Mouse (Mus musculus) MEL (cell line): ENCODE data around the gene Grik1. TPM values are rescaled to one million over a fixed set of nuclear protein-coding genes. Genes with fewer than 3 reads are reported as not detected.

Experiments
- DNase-seq: peaks from one replicate; pipeline ENCODE4 v3.0.0; 2011; ENCODE audit warnings: low read depth, low spot score
- H3K27ac ChIP-seq: 2 replicates; pipeline ENCODE4 v1.5.1; 2012; ENCODE audit warnings: low read depth, mild to moderate bottlenecking, control low read depth, low read length, moderate library complexity; ENCODE audit not compliant: control insufficient read depth
- H3K27me3 ChIP-seq, 2 experiments: fragments of 150-350 bp in 1 of 2; sonication (generic) in 1 of 2; 2 replicates each; pipeline ENCODE4 v1.6.1; 2012; ENCODE audit warnings: low read length in 2 of 2, mild to moderate bottlenecking in 2 of 2, improper control_type of control experiment in 1 of 2, moderate library complexity in 1 of 2; ENCODE audit not compliant: insufficient read depth in 2 of 2, control insufficient read depth in 1 of 2
- H3K36me3 ChIP-seq, 2 experiments: 2 replicates each; pipeline ENCODE4 v1.6.1; 2012 to 2014; ENCODE audit warnings: low read length in 2 of 2, improper control_type of control experiment in 1 of 2, inconsistent platforms in 1 of 2, mild to moderate bottlenecking in 1 of 2; ENCODE audit not compliant: insufficient read depth in 2 of 2, control insufficient read depth in 1 of 2
- H3K4me1 ChIP-seq, 2 experiments: fragments of 150-350 bp in 1 of 2; sonication (generic) in 1 of 2; 2 replicates each; pipeline ENCODE4 v1.6.1; 2012; ENCODE audit warnings: low read length in 2 of 2, improper control_type of control experiment in 1 of 2, mild to moderate bottlenecking in 1 of 2; ENCODE audit not compliant: insufficient read depth in 2 of 2, control insufficient read depth in 1 of 2
- H3K4me3 ChIP-seq, 2 experiments: fragments of 150-350 bp in 1 of 2; sonication (generic) in 1 of 2; 2 replicates each; pipeline ENCODE4 v1.5.1; 2012; ENCODE audit warnings: low read depth in 2 of 2, low read length in 2 of 2, mild to moderate bottlenecking in 2 of 2, moderate library complexity in 2 of 2, control low read depth in 1 of 2, improper control_type of control experiment in 1 of 2; ENCODE audit not compliant: control insufficient read depth in 1 of 2, insufficient read depth in 1 of 2
- H3K79me2 ChIP-seq: 2 replicates; pipeline ENCODE4 v1.6.1; 2012; ENCODE audit warnings: mild to moderate bottlenecking, low read length, moderate library complexity; ENCODE audit not compliant: control insufficient read depth, poor library complexity, insufficient read depth
- H3K9ac ChIP-seq: 2 replicates; pipeline ENCODE4 v1.6.1; 2012; ENCODE audit warnings: low read depth, mild to moderate bottlenecking, control low read depth, low read length, moderate library complexity; ENCODE audit not compliant: control insufficient read depth, poor library complexity, severe bottlenecking
- H3K9me3 ChIP-seq: fragments of 150-350 bp; sonication (generic); replicated peaks from 2 replicates; pipeline ENCODE4 v1.6.1; 2012; ENCODE audit warnings: mild to moderate bottlenecking, low read length, improper control_type of control experiment, moderate library complexity; ENCODE audit not compliant: insufficient read depth
- CHD1 ChIP-seq: IDR thresholded peaks from 2 replicates; pipeline ENCODE4 v1.6.1; 2012; ENCODE audit warnings: low read depth, mild to moderate bottlenecking, inconsistent platforms, low read length, improper control_type of control experiment
- EP300 ChIP-seq, 2 experiments: IDR thresholded peaks; 2 replicates each; pipeline ENCODE4 v1.6.1; 2011; ENCODE audit warnings: improper control_type of control experiment in 2 of 2, low read length in 2 of 2, low read depth in 1 of 2, mild to moderate bottlenecking in 1 of 2
- ETS1 ChIP-seq: IDR thresholded peaks from 2 replicates; pipeline ENCODE4 v1.6.1; 2012; ENCODE audit warnings: low read depth, mild to moderate bottlenecking, inconsistent platforms, low read length, improper control_type of control experiment, moderate library complexity
- GABPA ChIP-seq: IDR thresholded peaks from 2 replicates; pipeline ENCODE4 v1.6.1; 2012; ENCODE audit warnings: low read depth, mild to moderate bottlenecking, inconsistent platforms, low read length, improper control_type of control experiment, moderate library complexity
- GATA1 ChIP-seq: IDR thresholded peaks from 2 replicates; pipeline ENCODE4 v1.6.1; 2011; ENCODE audit warnings: low read depth, low read length, improper control_type of control experiment
- MAFK ChIP-seq: IDR thresholded peaks from 2 replicates; pipeline ENCODE4 v1.6.1; 2011; ENCODE audit warnings: low read depth, mild to moderate bottlenecking, low read length, improper control_type of control experiment, borderline replicate concordance
- MAX ChIP-seq: IDR thresholded peaks from 2 replicates; pipeline ENCODE4 v1.6.1; 2011; ENCODE audit warnings: low read length, improper control_type of control experiment
- MAZ ChIP-seq: IDR thresholded peaks from 2 replicates; pipeline ENCODE4 v1.6.1; 2012; ENCODE audit warnings: low read depth, mild to moderate bottlenecking, inconsistent platforms, low read length, improper control_type of control experiment
- MYB ChIP-seq: IDR thresholded peaks from 2 replicates; pipeline ENCODE4 v1.6.1; 2011; ENCODE audit warnings: mild to moderate bottlenecking, low read depth, low read length, improper control_type of control experiment
- NRF1 ChIP-seq: IDR thresholded peaks from 2 replicates; pipeline ENCODE4 v1.6.1; 2014; ENCODE audit warnings: low read depth, mild to moderate bottlenecking, inconsistent platforms, low read length, improper control_type of control experiment, moderate library complexity; ENCODE audit not compliant: poor library complexity, insufficient read depth, severe bottlenecking
- POLR2AphosphoS5 ChIP-seq: IDR thresholded peaks from 2 replicates; pipeline ENCODE4 v1.6.1; 2012; ENCODE audit warnings: low read depth, borderline replicate concordance, mild to moderate bottlenecking, inconsistent platforms, low read length, moderate library complexity, mixed read lengths
- SMC3 ChIP-seq: IDR thresholded peaks from 2 replicates; pipeline ENCODE4 v1.6.1; 2011; ENCODE audit warnings: low read depth, low read length, improper control_type of control experiment
- TBP ChIP-seq: IDR thresholded peaks from 2 replicates; pipeline ENCODE4 v1.8.0; 2011; ENCODE audit warnings: low read depth, low read length, improper control_type of control experiment
- USF2 ChIP-seq, 2 experiments: IDR thresholded peaks; 2 replicates each; pipeline ENCODE4 v1.6.1; 2011 to 2012; ENCODE audit warnings: improper control_type of control experiment in 2 of 2, low read length in 2 of 2, borderline replicate concordance in 1 of 2, inconsistent platforms in 1 of 2, low read depth in 1 of 2, mild to moderate bottlenecking in 1 of 2; ENCODE audit not compliant: insufficient read depth in 1 of 2
- ZKSCAN1 ChIP-seq: IDR thresholded peaks from 2 replicates; pipeline ENCODE4 v1.6.1; 2012; ENCODE audit warnings: low read depth, mild to moderate bottlenecking, inconsistent platforms, low read length, improper control_type of control experiment, moderate library complexity
- polyA plus RNA-seq, 2 experiments: library from polyadenylated mRNA; stranded (reverse) in 1 of 2; unstranded in 1 of 2; fragments of >175 nt in 1 of 2; fragments of >200 nt in 1 of 2; gene quantifications; 2 replicates each; pipeline versions ENCODE4 v1.2.1 to v1.2.4; 2012; ENCODE audit warnings: low replicate concordance in 2 of 2, low read depth in 1 of 2; ENCODE audit not compliant: insufficient read length in 2 of 2, insufficient read depth in 1 of 2, missing spikeins in 1 of 2
- total RNA-seq: library from RNA; depleted of rRNA; stranded (reverse); fragments of 300-350 nt; gene quantifications from 2 replicates; pipeline ENCODE4 v1.2.3, GENCODE M21; 2012

Grik1 gene
- total and polyA plus RNA-seq, 3 experiments: not detected

DNA sequence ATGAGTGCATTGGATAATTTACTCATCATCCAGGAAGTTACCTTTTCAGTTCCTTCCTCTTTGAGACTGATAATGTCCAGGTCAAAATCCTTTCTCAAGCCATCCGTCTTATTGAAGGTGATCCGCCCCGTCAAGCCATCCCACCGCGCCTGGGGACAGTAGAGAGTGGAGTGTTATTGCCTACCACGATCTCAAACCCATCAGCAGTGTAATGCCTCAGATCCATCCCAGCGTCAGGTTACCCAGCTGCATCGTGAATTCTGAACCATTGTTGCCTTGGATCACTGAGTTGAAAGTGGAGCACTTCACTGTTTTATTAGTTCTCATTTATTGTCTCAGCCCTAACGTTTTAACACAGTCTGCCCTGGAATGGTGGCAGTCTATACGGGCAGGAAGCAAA lies 332.6 kb downstream of the Grik1 start:
- H3K9me3 ChIP-seq: no peaks in the 10 kb centered on the region
- no peaks in the 10 kb centered on the region for H3K27me3 ChIP-seq
- no peak overlapping the region for H3K27ac ChIP-seq
- no peaks in the 10 kb centered on the region for H3K4me1 ChIP-seq
- H3K79me2 ChIP-seq: no peaks in the 10 kb centered on the region
- no peak overlapping the region for H3K9ac ChIP-seq
- TF ChIP-seq MAFK (no peak), MAX (no peak), POLR2AphosphoS5 (no peak), ETS1 (no peak)
- DNase-seq: no peak
- no peak overlapping the region for H3K4me3 ChIP-seq
- no peaks in the 10 kb centered on the region for H3K36me3 ChIP-seq

DNA sequence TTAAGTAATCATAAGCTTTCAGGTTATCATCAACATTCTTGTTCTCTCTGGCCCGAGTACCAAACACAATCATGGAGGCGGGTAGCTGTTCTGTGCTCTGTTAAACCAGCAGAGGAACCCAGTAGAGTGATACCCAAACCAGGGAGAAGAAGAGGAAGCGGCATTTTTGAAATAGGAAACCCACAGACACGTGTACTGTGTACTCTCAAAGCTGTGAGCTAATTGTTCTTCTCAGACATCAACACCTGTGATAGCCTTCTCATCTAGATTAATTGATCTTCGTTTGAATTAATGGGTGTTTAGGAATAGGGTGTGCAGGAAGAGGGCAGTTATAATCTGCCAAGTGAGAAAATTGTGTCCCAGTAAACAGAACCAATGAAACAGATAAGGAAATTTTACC lies 333.9 kb downstream of the Grik1 start:
- H3K4me1 ChIP-seq: no peaks in the 10 kb centered on the region
- H3K27me3 ChIP-seq: no peaks in the 10 kb centered on the region
- TF ChIP-seq MAZ: no peak
- no peak for TF ChIP-seq GATA1
- TF ChIP-seq ZKSCAN1: no peak
- TF ChIP-seq ETS1: no peak
- no peak for TF ChIP-seq EP300 (IDR thresholded peaks at IDR 0.05; ENCODE audit: low read depth in 1 of 2, low read length in 2 of 2)
- TF ChIP-seq SMC3: no peak
- H3K79me2 ChIP-seq: no peaks in the 10 kb centered on the region
- no peak for DNase-seq
- no peaks in the 10 kb centered on the region for H3K9me3 ChIP-seq
- no peaks in the 10 kb centered on the region for H3K36me3 ChIP-seq
- H3K4me3 ChIP-seq: no peak overlapping the region
- H3K9ac ChIP-seq: no peak overlapping the region
- H3K27ac ChIP-seq: no peak overlapping the region

DNA sequence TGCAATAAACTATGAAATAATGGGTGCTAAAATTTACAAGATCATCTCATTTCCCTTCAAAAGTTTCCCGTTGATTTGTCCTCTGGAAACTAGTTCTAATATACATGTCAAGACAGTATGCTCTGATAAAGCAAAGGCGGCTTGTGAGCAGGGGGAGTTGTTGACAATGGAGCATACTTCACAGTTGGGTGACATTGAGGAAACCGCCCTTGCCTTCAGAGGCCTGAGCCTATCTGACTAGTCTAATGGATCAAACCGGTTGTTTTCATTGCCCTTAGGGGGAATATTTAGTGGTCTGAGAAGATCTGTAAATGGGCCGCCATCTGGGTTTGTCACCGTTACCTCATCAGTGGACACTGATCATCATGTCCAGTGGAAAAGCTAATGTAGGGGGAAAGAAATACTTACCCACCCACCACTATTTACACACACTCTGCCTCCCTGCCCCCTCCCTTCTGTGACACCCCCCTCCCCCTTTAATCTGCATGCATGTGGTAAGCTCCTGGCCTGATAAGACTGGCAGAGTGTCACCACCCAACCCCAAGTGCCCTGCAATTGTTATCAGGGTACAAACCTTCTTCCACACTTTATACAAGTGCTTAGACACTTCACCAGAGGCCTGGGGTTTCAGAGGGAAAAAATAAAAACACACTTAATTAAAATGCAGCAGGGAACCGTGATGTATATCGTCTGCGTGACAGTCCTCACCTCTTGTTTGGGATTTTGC lies 335.2 kb downstream of the Grik1 start:
- Histone ChIP-seq H3K4me1 (no peaks in the 10 kb centered on the region), H3K27me3 (no peaks in the 10 kb centered on the region), H3K9me3 (no peaks in the 10 kb centered on the region), H3K4me3 (no peak overlapping the region), H3K9ac (no peak overlapping the region), H3K27ac (no peak overlapping the region), H3K79me2 (no peaks in the 10 kb centered on the region), H3K36me3 (no peaks in the 10 kb centered on the region)
- DNase-seq: no peak
- TF ChIP-seq TBP: no peak
- no peak for TF ChIP-seq GABPA
- TF ChIP-seq ETS1: no peak
- TF ChIP-seq USF2 (IDR thresholded peaks at IDR 0.05; ENCODE audit: borderline replicate concordance in 1 of 2, insufficient read depth in 1 of 2, low read depth in 1 of 2, low read length in 2 of 2): no peak
- no peak for TF ChIP-seq MYB
- no peak for TF ChIP-seq CHD1
- no peak for TF ChIP-seq NRF1
- no peak for TF ChIP-seq MAZ
